Mouse (Mus musculus) spleen, adult 18-20 months (tissue): ENCODE measurements around the gene Ruvbl2.

ENCODE experiments used
- DNase-seq, 2 experiments: peaks; one replicate each; pipeline ENCODE4 v3.0.0; 2022; ENCODE audit warnings: mixed read lengths in 2 of 2

Ruvbl2 gene

DNA sequence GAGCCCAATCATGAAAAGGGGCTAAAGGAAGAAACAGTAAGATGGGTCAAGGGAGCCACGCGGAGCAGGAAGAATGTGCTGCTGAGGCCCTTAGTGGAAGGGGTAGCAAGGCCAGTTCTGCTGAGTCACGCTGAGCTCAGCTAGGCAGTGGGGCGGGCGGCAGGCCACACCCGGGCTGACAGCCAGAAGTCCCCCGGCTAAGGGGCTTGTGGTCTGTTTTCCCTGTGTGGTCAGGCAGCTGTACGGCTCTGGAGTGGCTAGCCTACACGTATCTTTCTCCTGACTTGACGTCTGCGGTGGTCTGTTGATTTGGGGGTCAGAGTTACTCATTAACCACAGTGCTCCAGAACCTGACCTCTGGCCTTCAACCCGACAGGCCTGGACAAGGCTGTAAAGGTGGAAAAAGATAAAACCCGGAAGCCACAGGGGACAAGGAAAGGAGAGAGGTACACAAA, 23.0 kb upstream of the Ruvbl2 start:
- DNase-seq: peak in 1 of 2 experiments; percentile 36

DNA sequence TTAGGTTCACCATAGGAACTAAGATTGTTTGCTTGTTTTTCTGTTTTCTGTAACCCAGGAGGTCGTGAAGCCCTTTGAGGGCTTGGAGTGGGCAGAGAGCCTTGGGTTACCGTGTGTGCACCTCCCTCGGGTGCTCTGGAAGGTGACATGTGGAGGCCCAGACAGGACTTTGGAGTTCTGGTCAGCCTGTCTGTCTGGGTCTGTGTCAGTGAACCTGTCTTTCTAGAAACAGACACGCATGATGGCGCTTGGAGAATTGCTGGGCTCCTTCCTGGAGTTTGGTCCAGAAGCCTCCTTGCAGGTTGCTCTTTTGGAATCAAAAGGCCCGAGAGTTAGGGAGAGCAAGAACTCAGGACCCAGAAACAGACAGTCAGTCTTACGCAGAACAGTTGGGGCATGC, 22.5 kb upstream of the Ruvbl2 start:
- DNase-seq: no peak

DNA sequence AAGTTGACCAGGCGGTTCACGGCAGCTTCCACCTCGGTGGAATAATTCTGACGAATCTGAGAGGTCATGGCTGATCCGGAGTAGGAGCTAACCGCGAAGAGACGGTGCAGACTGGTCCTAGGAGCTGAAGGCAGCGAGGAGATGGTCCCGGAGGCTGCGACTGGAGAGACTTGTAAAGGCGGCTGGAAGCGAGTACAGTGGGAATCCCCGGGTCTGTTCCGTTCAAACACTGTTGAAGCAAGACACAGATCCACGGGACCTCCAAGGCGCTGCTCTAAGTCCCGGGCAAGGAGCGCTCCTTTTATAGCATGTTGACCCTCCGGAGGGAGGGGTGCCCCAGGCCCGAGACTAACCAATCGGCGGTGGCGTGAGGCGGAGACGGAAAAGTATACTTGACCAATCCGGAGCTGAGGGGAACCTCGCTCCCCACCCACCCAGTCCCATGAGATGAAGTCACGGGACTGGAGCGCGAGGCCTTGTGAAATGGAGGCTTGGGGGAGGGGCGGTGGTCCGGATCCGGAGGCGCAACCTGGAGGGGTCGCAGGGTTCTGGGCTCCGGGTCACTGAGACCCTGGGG, 21.8 kb upstream of the Ruvbl2 start, which contains the start of gene Ftl1:
Gene Ftl1 (minus strand): TSS at position 321 of the 577 bp plus-strand sequence.
- peak; percentile 87 to 94 for DNase-seq

DNA sequence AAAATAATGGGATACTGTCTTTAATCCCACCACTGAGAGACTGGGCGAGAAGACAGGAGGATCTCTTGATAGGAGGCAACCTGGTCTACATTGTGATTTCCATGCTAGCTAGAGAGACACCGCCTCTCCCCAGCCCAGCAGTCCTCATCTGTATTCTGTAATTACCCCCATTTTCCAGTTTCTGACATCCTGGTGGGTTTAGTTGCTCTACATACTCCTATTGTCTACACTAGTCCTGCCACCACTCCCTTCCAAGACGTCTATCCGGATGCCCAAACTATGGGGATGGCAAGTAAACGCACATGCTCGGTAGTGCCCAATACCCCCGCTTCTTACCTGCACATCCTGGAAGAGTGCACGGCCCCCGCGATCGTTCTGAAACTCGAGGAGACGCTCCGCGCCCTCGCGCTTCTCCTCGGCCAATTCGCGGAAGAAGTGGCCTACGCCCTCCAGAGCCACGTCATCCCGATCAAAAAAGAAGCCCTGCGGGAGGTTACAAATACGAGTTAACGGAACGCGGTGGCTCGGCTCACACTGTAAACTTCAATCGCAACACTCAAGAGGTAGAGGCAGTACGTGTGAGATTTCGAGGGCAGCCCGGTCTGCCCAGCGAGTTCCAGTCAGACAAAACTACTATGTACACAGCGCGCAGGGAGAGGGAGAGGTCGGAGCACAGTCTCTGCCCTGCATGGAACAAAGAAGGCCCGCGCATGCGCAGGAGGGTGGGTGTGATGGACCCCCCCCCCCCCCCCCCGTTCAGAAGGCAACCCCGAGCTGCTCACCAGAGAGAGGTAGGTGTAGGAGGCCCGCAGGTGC, 21.1 kb upstream of the Ruvbl2 start:
- peak; percentile 68 to 81 for DNase-seq

DNA sequence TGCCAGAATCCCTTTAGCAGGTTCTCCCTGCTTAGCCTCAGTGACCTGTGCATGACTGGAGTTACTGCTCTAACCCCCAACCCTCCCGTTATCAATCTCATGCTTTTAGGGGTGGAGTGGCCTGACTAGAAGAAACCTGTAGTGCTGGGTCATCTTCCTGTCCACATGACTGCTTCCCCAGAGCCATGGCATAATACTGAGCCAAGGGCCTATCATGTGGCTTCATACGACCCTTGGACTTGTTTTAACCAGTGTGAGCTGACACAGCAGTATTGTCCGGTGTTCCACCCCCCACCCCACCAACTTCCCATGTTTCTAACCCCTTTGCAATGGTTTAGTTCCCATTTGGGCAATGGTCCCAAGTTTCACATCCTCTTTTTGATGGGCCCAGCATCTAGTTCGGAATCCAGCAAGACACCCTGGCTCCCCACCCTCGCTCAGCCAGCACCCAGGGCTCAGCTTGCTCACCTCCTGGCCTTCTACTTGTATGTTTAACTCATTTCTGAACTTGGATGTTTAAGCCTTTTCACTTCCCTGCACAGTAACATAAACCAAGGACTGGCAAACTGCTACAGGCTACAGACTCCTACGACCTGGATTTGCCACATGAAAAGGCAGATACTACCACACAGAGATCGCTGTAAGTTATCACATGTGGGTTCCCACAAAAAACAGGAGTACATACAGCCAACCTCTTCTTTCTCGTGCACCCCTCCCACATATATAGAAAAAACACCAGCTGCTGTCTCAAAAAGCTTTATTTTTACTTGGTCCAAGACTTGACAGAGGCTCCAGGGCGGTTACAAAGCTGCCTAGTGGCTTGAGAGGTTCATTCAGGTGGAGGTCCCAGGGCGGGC, 19.5 kb upstream of the Ruvbl2 start:
- peak in 1 of 2 experiments; percentile 29 for DNase-seq

- DNase-seq: no peak
Measured at GRCm38 (mm10) chr7:45456721-45457203, 18.9 kb upstream of the Ruvbl2 start.

GRCm38 (mm10) chr7:45455932-45456696, 18.2 kb upstream of the Ruvbl2 start:
- DNase-seq: no peak

DNA sequence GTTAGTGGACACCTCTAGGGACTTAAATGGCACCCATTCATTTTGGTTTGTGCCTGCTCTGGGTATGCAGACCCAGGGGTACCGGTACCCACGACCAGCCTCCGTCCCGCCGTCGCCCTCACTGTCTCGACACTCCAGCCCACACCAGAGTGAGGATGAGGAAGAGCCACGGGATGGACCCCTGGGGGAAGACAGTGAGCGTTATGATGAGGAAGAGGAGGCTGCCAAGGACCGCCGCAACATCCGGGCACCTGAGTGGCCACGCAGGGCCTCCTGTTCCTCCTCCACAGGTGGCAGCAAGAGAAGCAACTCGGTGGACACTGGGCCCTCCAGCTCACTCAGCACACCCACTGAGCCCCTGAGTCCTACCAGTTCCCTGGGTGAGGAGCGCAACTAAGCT, 17.1 kb upstream of the Ruvbl2 start:
- DNase-seq: no peak

DNA sequence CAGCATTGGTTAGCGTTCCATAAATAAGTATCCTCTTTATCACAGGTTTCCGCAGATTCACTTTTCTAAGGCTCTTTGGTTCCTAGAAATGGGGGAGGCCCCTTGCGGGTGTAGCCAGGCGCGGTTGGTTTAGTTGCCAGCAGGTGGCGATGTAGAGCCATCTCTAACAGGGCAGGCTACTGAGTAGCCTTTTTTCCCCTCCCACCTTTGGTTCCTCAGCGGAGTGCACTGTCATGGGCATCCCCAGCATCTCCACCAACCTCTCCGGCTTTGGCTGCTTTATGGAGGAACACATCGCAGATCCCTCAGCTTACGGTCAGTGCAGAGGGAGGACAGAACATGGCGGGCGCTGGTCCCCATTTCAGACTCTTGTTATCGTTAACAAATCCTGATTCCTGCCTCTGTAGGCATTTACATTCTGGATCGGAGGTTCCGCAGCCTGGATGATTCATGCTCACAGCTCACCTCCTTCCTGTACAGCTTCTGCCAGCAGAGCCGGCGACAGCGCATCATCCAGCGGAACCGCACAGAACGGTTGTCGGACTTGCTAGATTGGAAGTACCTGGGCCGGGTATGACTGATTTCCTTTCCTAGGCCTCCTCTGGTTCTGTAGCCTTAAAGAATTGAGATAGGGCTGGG, 13.6 kb upstream of the Ruvbl2 start:
- DNase-seq: peak; percentile 66 to 84

- DNase-seq: no peak
Measured at GRCm38 (mm10) chr7:45449974-45450373, 12.1 kb upstream of the Ruvbl2 start.

DNA sequence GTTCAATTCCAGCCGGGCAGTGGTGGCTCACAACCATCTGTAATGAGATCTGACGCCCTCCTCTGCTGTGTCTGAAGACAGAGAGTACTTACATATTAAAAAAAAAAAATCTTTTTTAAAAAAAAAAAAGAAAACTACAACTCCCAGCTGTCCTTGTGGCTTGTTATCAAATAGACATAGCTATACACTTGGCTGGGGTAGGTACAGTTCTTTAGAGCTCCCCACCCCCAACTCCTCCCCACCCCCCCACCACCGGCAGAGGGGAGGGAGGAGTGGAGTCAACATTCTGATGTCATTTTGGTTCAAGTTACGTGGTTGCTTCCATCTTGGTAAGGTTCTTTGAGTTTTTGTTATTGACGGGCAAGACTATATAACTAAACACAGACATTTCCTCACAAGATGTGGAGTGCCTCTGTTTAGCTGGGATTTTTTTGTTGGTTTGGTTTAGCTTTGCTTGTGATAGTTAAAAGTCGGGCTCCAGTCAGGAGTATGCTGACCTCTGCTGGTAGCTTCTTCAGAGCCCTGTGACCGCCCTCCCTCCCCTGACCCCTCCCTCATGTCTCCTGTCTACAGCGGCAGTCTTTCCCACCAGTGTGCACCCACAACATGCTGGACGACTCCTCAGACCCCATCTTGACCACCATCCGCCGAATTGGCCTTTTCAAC, 9.6 kb upstream of the Ruvbl2 start:
- no peak for DNase-seq

- DNase-seq: no peak
Measured at GRCm38 (mm10) chr7:45446589-45446988, 8.7 kb upstream of the Ruvbl2 start.

DNA sequence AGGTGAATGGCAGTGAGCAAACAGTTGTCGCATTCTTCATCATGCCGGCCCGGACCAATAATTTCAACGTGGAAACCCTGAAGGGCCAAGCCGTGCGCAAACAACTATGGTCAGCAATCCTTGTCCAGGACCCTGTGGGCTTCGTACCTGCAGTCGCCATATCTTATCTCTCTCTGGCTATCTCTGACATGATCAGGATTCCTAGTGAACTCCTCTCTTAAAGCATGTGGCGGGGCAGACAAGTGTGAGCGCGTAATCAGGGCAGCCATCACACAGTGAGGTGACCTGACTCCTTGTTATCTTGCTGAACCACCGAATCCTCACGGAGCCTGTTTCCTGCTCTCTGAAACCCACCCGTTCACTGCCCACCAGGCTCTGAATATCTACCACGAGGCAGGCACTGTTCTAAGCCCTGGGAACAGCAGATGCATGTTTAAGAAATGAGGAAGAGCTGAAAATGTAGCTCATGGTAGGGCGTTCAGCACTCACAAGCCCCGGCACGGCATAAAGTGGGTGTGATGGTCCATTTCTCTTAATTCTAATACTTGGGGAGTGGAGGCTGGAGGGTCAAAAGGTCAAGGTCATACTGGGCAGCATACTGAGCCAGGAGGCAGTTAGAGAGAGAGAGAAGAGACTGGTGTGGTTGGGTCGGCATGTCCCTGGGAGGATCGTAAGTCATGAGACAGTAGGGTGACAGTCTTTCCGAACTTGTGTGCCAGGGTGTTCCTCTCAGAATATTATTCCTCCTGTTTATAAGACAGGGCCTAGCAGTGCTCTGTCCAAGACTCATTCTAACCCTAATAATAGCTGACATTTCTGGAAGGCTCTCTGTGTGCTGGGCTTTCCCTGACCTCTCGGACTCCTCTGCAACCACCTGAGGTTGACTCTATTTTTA, 5.9 kb upstream of the Ruvbl2 start:
- no peak for DNase-seq

GRCm38 (mm10) chr7:45437046-45437445, 850 bp downstream of the Ruvbl2 start:
- no peak for DNase-seq

GRCm38 (mm10) chr7:45436444-45436843, 1.5 kb downstream of the Ruvbl2 start:
- DNase-seq: no peak

- no peak for DNase-seq
Measured at GRCm38 (mm10) chr7:45435038-45435437, 2.9 kb downstream of the Ruvbl2 start.

DNA sequence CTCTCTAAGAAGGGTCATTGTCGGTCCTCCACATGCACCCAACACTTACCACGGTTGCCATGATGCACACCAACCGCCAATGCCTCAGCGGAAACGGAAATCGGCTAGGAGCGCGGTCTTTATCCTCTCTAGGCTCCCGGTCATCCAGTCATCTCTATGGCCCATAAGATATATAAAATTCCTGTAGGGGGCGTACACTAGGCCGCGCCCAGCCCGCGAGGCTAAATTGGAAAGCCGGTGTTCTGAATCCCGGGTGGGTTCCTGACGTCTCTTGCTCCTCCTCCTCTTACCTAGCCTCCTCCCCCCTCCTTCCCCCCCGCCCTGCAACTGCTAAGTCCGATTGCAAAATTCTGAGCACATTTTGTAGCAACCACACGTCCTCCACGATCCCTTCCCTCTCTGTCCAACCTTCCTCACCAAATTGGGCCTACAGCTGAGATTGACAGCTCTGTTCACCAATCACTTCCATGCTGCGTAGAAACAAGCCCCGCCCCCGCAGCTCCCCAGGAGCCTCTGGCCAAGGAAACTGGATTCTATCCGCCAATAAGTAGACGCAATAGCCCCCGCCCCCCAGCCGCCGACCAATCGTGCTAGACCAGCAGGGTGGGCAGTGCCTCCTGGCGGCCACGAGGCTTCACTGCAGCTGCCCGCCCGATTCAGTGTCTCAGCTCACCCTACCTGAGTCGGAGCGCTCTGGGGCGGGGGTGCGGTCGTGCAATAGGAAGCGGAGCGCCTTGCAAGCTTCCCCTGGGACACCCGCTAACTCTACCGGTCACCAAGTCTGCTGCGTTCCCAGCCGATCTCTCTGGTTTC, 3.5 kb downstream of the Ruvbl2 start, which contains the start of gene Gys1:
Gene Gys1 (plus strand): TSS at position 642 of the 813 bp plus-strand sequence.
- peak; percentile 100 for DNase-seq

DNA sequence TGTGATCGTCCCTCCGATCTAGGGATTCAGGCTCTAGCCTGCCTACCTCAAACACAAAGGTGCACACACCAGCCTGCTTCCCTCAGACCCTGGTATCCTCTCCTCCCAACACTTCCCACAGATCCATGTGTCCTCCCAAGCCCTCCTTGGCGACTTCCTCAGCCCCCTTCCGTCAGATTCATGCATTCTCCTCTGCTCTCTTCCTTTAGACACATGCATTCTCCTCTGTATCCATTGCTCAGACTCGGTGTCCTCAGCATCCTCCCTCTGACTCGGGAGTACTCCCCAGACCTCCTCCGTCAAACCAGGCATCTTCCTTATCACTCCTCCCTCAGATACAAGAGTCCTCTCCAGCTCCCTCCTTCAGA, 4.1 kb downstream of the Ruvbl2 start:
- no peak for DNase-seq

GRCm38 (mm10) chr7:45426556-45426955, 11.3 kb downstream of the Ruvbl2 start:
- DNase-seq: no peak
